Mouse (Mus musculus) thymus, adult 2 months (tissue): ENCODE data around the gene Cbfa2t3.

Source experiments
- CTCF ChIP-seq: fragments of 200-500 bp; IDR thresholded peaks from 2 replicates; pipeline ENCODE4 v1.5.1; 2012; ENCODE audit warnings: mild to moderate bottlenecking, control low read depth, low read length, moderate library complexity, borderline replicate concordance; ENCODE audit not compliant: control insufficient read depth, poor library complexity, insufficient read depth; ENCODE audit errors: extremely low read depth
- POLR2A ChIP-seq: fragments of 200-500 bp; IDR thresholded peaks from 2 replicates; pipeline ENCODE4 v1.6.1; 2012; ENCODE audit warnings: mild to moderate bottlenecking, low read length, control low read depth, moderate library complexity; ENCODE audit not compliant: control insufficient read depth, poor library complexity, insufficient read depth; ENCODE audit errors: extremely low read depth

DNA sequence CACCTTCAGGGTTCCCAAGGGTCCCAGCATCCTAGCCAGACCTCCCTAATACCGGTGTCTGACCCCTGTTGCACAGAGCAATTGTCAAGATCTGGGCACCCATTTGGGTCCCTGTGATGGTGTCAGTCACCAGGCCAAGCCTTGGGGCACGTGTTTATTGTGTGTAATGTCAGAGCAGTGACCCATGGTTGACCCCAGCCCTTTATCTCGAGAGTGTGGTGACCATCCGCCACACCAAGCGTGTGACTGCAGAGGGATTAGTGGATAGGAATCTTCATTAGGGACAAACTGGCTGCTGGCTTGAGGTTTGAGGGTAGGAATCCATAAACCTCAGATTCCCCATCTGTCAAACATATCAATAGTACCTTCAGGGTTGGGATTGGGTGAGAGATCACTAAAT is 29.5 kb downstream of the Cbfa2t3 start:
- TF ChIP-seq CTCF, result no peak
- TF ChIP-seq POLR2A, result no peak
